Mouse (Mus musculus): ENCODE measurements around the gene Pf4.
"Not testable (repeated sequence)": the region's sequence is repeated elsewhere in the genome, so short reads cannot be mapped to it uniquely, and the experiment has no call there.

- not testable (repeated sequence) for TF ChIP-seq CTCF, EP300 (IDR thresholded peaks at IDR 0.05; ENCODE audit: low read depth)
Observed at GRCm38 (mm10) chr5:90795392-90795791, 23.2 kb downstream of the Pf4 start.
